Mouse (Mus musculus): ENCODE measurements around the gene Ubap2.

- TF ChIP-seq CTCF (IDR thresholded peaks at IDR 0.05; ENCODE audit: low read depth), result no peak
- no peak for TF ChIP-seq EP300 (IDR thresholded peaks at IDR 0.05; ENCODE audit: low read depth)
Measured at GRCm38 (mm10) chr4:41289802-41290201, 14.9 kb upstream of the Ubap2 start.

All from heart, postnatal 0 days (tissue).